Mouse (Mus musculus): ENCODE data around the gene Mex3b.

- TF ChIP-seq JUND (IDR thresholded peaks at IDR 0.05; ENCODE audit: low read depth, low read length) (no peak), POLR2AphosphoS2 (IDR thresholded peaks at IDR 0.05; ENCODE audit: low read length) (no peak), MAFK (IDR thresholded peaks at IDR 0.05; ENCODE audit: borderline replicate concordance, low read depth, low read length) (no peak), CTCF (IDR thresholded peaks at IDR 0.05 in 2 of 3, conservative IDR thresholded peaks at IDR 0.05 in 1 of 3; ENCODE audit: control insufficient read depth in 1 of 3, insufficient read depth in 1 of 3, low read depth in 2 of 3, low read length in 3 of 3, poor library complexity in 1 of 3, severe bottlenecking in 1 of 3) (no peak), MXI1 (IDR thresholded peaks at IDR 0.05; ENCODE audit: low read depth, low read length) (no peak), TCF12 (IDR thresholded peaks at IDR 0.05; ENCODE audit: low read depth, low read length) (no peak), ZC3H11A (IDR thresholded peaks at IDR 0.05; ENCODE audit: low read depth, low read length) (no peak), CHD1 (IDR thresholded peaks at IDR 0.05; ENCODE audit: low read depth, low read length) (no peak), NRF1 (IDR thresholded peaks at IDR 0.05; ENCODE audit: insufficient read depth, low read depth, low read length, poor library complexity, severe bottlenecking) (no peak), ZMIZ1 (IDR thresholded peaks at IDR 0.05; ENCODE audit: low read depth, low read length) (no peak), SIN3A (IDR thresholded peaks at IDR 0.05; ENCODE audit: low read length) (no peak)
These were observed 24.8 kb upstream of the Mex3b start for GRCm38 (mm10) chr7:82842222-82842920.

Measured in MEL (cell line).